Mouse (Mus musculus) c-Kit-positive CD71-negative TER-119-negative erythroid progenitor cells, embryonic 14.5 days (primary cell): ENCODE measurements around the gene Kpna6.

Source experiments
- DNase-seq: peaks from one replicate; pipeline ENCODE4 v3.0.0-alpha.2; 2013; ENCODE audit warnings: low read depth

The Kpna6 gene

GRCm38 (mm10) chr4:129648656-129649055, 23.9 kb downstream of the Kpna6 start:
- DNase-seq: no peak

- DNase-seq: no peak
Measured at GRCm38 (mm10) chr4:129645204-129645603, 27.4 kb downstream of the Kpna6 start.

DNA sequence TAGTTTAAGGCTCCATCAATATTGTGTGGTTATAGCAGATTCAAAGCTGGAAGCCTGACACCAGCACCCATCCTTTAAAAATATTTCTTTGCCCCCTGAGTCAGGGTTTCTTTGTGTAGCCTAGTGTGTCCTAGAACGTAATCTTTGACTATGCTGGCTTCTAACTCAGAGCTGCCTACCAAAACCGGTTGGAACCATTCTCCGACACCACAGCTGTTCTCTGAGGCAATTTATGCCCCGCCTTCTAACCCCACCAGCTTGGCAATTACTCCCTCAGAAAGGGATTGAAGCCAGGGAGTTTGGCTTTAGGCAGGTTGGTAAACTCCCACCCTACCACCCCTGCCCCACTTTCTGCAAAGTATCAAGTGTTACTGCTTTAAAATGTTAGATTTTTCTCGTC, 30.8 kb downstream of the Kpna6 start:
- DNase-seq: no peak

DNA sequence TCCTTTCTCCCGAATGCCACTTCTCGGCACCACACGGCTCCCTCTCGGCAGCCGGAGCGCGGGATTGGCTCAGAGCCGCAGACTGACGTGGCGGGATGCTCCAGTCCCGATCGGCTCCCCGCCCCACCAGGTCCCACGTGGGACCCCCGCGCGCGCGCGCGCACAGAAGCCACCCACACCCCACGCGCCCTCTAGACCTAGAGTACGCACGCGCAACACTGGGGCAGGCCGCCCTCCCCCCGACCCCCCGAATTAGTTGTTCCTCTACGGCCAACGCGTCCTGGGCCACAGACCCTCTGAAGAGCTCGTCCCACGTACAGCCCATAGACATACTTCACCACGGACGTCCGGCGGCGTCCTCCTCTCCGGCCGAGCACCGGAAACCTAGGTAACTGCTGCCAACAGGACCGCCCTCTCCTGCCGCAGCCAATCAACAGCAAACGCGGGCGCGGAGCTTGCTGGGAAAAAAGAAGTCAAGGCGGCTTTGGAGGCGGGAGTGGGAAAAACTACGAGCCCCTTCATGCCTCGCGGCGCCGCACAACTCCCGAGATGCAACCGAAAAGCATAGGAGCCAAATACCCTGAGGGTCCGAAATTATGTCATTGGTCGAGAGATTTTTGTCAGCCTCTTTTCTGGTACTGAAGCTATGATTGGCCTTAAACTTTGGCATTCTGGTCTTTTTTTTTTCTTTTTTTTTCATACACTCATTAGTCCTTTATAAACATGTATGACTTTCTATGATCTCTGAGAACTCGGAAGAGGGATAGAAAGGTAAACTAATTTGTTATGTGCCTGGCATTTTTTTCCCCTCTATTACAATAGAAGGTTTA, 31.7 kb downstream of the Kpna6 start, which contains the start of gene Txlna:
Txlna (minus strand) TSS at position 428 of the 830 bp plus-strand sequence.
- DNase-seq: peak; percentile 96

DNA sequence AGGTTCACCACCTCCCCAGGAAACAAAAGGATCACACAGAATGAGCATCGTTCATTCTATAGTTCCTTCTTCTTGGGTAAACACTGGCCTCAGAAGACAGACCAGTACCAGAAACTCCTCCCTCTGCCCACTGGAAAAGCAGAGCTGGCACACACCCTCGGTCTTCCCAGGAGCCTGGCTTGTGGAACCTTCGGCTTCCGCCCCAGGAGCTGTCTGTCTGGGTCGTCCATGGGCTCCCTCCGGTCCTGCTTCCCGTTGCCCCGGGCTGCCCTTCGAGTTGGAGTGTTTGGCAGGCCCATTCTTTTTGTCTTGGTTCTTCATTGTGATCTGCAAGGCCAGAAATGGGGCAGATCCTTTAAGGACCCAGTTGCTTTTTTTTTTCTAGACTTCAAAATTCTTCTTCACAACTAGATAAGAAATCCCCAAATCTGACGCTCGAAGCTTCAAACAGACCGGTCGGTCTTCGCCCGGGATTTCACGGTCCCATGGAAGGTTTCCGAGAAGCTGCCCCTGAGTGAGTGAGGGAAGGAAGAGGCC, 32.4 kb downstream of the Kpna6 start:
- no peak for DNase-seq

DNA sequence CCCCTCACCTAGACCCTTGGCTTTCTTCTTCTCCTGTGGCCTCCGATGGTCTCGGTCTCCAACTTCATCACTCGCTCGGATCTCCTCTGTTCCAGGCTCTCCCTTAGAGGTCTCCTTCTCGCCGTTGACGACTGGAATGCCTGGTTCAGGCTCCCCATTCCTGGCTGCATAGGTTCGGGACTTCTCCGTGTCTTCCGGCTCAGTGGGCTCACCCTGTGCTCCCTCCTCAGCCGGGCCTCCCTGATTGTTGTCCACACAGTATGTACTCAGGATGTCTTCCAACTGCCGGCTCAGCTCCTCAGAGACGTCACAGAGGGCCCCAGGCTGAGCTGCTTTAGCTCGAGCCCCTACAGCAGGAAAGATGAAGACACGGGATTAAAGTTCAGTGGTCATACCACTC, 33.3 kb downstream of the Kpna6 start:
- no peak for DNase-seq

- DNase-seq: no peak
Measured at GRCm38 (mm10) chr4:129633852-129634251, 38.7 kb downstream of the Kpna6 start.

DNA sequence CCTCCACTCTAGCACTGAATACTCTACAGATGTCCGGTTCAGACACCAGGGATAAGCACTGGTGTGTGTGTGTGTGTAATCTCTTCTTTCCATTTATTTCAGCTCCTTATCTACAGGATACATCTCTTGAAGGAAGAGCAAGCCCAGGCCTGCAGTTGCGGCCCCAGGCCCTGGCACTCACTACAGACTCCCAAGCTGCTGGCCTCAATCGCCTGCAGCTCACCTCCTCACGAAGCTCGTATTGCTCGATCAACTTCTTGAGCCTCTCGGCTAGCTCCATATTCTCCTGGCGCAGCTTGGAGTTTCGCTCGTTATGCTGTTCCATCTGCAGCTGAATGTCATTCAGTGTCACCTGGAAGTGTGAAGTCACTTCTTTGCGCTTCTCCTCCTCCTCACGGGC, 40.7 kb downstream of the Kpna6 start:
- DNase-seq: no peak

DNA sequence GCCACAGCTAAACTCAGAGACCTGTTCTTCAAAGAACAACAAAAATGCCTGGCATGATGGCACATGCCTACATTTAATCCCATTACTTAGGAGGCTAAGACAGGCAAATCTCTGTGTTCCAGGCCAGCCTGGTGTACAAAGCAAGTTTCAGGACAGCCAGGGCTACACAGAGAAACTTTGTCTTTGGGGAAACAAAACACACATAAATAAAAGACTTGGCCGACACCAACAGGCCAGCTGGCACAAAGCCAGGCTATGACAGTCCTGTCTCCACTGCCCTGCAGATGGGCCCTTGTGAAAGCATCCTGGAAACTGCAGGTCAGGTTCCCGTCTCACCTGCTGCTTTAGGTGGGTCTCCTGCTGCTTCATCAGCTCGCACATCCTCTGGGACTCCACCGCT, 41.6 kb downstream of the Kpna6 start:
- DNase-seq: no peak

DNA sequence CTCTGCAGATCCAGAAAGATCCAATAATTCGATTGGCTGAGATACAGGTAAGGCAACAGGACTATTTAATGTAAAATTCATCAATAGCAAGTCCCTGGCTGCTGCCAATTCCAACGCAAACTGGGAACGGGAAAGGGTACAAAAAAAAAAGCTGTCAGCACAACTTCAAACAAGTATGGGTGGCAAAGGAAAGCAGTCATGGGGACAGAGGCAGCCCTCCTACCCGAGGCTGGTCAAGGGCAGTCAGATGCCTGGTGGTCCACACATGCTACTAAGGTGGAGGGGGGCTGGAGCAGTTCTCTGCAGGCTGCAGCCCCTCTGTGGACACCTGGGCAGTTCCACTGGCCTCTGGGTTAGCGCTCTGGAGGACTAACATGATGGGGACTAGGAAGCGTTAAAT, 46.5 kb downstream of the Kpna6 start:
- no peak for DNase-seq

DNA sequence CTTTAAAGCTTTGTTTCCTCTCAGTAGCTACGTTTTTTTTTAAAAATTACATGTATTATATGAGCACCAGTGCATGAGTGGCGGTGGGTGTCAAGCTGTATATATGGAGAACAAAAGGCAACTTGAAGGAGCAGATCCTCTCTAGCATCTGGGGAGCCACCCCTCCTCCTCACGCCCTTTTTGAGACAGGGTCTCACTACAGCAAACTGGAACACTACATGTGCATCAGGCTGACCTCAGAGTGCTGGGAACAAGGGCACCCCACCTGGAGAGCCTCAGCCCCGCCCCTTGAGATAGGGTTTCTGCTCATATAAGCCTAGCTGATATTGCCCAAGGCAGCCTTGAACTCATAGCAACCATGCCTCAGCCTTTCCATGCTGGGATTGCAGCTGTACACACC, 47.1 kb downstream of the Kpna6 start:
- DNase-seq: no peak

DNA sequence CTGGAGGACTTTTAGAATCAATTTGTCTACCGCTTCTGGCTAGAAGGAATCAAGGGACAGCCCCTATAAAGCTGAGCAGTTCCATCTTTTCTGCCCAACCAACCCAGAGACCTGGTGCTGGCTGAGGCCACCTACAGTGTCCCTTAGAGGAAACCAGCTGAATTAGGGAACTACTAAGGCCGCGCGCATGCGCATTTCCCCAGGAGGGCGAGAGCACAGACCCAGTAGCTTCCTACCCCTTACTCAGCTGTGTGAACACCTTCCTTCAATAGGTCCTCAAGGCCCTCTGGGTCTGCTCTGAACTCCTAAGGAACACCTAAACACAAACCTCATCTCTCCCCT, 47.6 kb downstream of the Kpna6 start:
- DNase-seq: no peak

GRCm38 (mm10) chr4:129624281-129625028, 48.1 kb downstream of the Kpna6 start:
- peak; percentile 83 for DNase-seq

GRCm38 (mm10) chr4:129623681-129624091, 48.9 kb downstream of the Kpna6 start, which contains the start of gene Ccdc28b:
TSS of gene Ccdc28b (minus strand) at chr4:129623947.
- no peak for DNase-seq

GRCm38 (mm10) chr4:129622803-129623535, 49.6 kb downstream of the Kpna6 start:
- DNase-seq: no peak

- no peak for DNase-seq
Measured at GRCm38 (mm10) chr4:129622120-129622802, 50.3 kb downstream of the Kpna6 start.

DNA sequence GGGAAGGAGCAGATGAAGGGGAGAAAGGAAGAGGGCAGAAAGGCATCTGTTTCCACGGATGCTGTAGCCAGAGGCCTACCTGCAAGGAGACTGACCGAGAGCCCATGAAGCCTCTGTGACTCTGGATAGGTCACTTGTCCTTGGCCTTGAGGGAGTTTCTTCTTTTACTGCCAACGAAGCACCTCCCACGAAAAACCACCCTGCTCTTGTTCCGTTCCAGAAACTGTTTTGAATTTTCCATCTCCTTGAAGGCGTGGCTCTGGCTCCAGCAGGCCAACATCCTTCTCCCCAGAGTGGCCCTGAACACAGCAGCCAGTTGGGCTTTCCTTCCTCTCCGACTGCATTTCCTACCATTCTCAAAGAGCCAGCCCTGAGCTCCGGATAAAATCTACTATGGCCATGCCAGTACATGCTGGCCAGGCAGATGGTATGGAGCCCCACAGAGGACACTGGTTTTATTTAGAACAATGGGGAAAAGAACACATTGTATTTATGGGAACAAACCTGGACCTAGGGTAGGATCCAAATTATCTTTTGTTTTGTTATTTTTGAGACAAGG, 51.2 kb downstream of the Kpna6 start:
- DNase-seq: no peak

- no peak for DNase-seq
Measured at GRCm38 (mm10) chr4:129620419-129621282, 51.9 kb downstream of the Kpna6 start.

DNA sequence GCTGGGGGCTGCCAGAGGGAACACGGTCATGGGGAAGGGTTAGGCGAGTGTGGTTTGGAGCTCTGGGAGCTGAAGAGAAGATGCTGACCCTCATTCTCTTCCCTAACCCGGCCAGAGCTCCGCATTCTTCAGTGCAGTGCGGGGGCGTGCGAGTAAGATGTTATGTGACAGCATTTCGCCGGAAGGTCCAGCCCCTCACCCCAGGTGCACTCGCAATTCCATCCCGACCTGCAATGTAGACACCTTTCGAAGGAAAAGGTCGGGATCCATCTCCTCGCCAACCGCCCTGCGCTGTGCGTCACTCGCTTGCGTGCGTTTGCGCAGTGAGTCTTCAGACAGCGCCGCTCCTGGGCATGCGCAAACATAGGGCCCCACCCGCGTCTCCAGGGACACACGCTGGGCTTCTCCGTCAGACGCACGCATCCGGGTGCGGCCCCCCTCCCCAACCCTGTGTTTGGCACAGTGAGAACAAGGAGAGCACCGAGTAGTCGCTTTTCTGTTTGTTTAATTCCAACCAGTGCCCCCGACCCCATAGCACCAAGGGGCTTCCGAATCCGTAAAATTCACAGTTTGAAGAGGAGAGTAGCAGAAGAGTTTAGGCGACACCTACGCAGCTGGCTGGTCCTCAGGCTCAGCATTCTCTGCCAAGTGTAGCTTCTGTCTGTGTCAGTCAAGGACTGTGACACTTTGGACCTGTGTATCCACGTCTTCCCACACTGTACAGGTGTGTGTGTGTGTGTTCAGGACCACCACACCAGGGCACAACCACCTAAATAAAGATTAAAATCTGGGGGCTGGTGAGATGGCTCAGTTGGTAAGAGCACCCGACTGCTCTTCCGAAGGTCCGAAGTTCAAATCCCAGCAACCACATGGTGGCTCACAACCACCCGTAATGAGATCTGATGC, 53.5 kb downstream of the Kpna6 start, which contains the start of gene Iqcc:
Iqcc (minus strand) TSS at position 314 of the 906 bp plus-strand sequence.
- peak; percentile 84 for DNase-seq
